In the genomic region with DNA sequence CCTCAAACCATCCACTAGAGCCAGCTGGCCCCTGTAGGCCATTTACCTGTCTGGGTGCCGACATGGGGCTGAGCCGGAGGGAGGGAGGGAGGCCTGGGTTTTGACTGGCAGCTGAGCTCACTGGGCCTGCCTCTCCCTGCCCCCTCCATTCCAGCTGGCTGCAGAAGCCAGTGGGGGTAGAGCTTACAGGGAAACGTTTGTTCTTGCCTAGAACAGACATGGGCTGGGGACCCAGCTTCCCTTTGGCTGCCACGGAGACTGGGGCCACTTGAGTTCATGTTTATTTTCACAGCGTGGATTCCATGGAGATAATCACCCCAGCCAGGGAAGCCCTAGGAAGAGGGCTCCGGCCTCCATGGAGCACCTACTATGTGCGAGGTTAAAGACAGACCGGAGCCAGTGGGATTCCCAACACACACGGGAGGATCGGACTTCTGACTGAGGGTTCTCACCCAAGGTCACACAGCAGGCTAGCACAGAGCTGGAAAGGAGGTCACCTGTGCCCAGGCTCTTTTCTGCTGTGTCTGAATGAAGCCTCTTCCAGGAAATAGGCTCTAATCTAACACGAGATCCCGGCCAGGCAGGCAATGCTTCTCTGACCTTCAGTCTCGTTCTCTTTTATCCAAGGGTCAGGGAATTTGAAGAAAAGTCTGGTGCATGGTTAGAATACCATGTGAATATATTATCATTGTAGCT, we compare ENCODE assay signal across 7 mouse cellular contexts. TPM values are rescaled to one million over a fixed set of nuclear protein-coding genes. Genes with fewer than 3 reads are reported as not detected.
DNase-seq lines count a peak whose midpoint lies in the region; ATAC-seq lines count a peak whose summit lies in the region.

No protein-coding gene starts in this region.

- 17% methylated on average over 13 of the region's 13 CpGs for WGBS in heart, embryonic 16.5 days
- 32% methylated on average over 12 of the region's 13 CpGs for WGBS in limb, embryonic 13.5 days
- WGBS in stomach, embryonic 15.5 days, result 23% methylated on average over 13 of the region's 13 CpGs

- peak overlapping the region; percentile 7; the same call in 1 of the 2 replicates for H3K4me2 ChIP-seq in heart, embryonic 16.5 days (ENCODE audit: low read depth, low read length)
- H3K4me2 ChIP-seq in limb, embryonic 13.5 days (replicated peaks), result peak overlapping the region; percentile 27
- no peak overlapping the region for H3K4me2 ChIP-seq in stomach, embryonic 15.5 days

- H3K9ac ChIP-seq in heart, embryonic 16.5 days (ENCODE audit: low read length), result no peak overlapping the region
- H3K9ac ChIP-seq in limb, embryonic 13.5 days, result no peak overlapping the region
- H3K9ac ChIP-seq in stomach, embryonic 15.5 days, result no peak overlapping the region

- intact Hi-C loops in left cerebral cortex, postnatal 36 days (cut with DNase I), result no loop called here

- no peaks in the 10 kb centered on the region for H3K9me3 ChIP-seq in heart, embryonic 16.5 days (replicated peaks; ENCODE audit: control insufficient read depth, low read length)
- H3K9me3 ChIP-seq in limb, embryonic 13.5 days, result no peaks in the 10 kb centered on the region
- no peaks in the 10 kb centered on the region for H3K9me3 ChIP-seq in stomach, embryonic 15.5 days

- H3K36me3 ChIP-seq in heart, embryonic 16.5 days (ENCODE audit: control insufficient read depth, insufficient read depth), result no peaks in the 10 kb centered on the region
- H3K36me3 ChIP-seq in limb, embryonic 13.5 days, result no peaks in the 10 kb centered on the region
- H3K36me3 ChIP-seq in stomach, embryonic 15.5 days, result no peaks in the 10 kb centered on the region

- no peak overlapping the region for H3K4me3 ChIP-seq in heart, embryonic 16.5 days (ENCODE audit: low read length)
- H3K4me3 ChIP-seq in limb, embryonic 13.5 days, result no peak overlapping the region
- no peak overlapping the region for H3K4me3 ChIP-seq in stomach, embryonic 15.5 days (replicated peaks)

- H3K27ac ChIP-seq in heart, embryonic 16.5 days (ENCODE audit: low read length), result no peak overlapping the region
- H3K27ac ChIP-seq in limb, embryonic 13.5 days, result peak overlapping the region; percentile 33; the same call in 1 of the 2 replicates
- peak overlapping the region; percentile 28; the same call in 1 of the 2 replicates for H3K27ac ChIP-seq in stomach, embryonic 15.5 days

- H3K4me1 ChIP-seq in heart, embryonic 16.5 days (ENCODE audit: control insufficient read depth, insufficient read depth, low read length), result no peaks in the 10 kb centered on the region; the same call in 1 of the 2 replicates
- peaks cover 27% of the 10 kb centered on the region for H3K4me1 ChIP-seq in limb, embryonic 13.5 days
- peaks cover 18% of the 10 kb centered on the region for H3K4me1 ChIP-seq in stomach, embryonic 15.5 days

- DNase-seq in right cerebral cortex, postnatal 14 days, result peak; percentile 13
- no peak for DNase-seq in right cerebral cortex, adult 2 months (ENCODE audit: low spot score in 2 of 2)
- no peak for DNase-seq in adipocyte (ENCODE audit: low spot score)
- no peak for DNase-seq in left cerebral cortex, postnatal 36 days (ENCODE audit: low spot score in 2 of 2)

- ATAC-seq in heart, embryonic 16.5 days (replicated peaks; ENCODE audit: extremely low read depth, insufficient read depth, low FRiP score), result peak; percentile 64
- ATAC-seq in limb, embryonic 13.5 days (ENCODE audit: low FRiP score, low read depth), result peak; percentile 79
- ATAC-seq in stomach, embryonic 15.5 days (ENCODE audit: insufficient read depth, low FRiP score, low read depth), result peak; percentile 84

- no peaks in the 10 kb centered on the region for H3K27me3 ChIP-seq in heart, embryonic 16.5 days (ENCODE audit: control insufficient read depth, insufficient read depth, low read length)
- no peaks in the 10 kb centered on the region for H3K27me3 ChIP-seq in limb, embryonic 13.5 days
- no peaks in the 10 kb centered on the region for H3K27me3 ChIP-seq in stomach, embryonic 15.5 days (replicated peaks)

RNA-seq across cellular contexts. Expression of a gene that starts 25.2 kb away (rescaled TPM):
- polyA plus RNA-seq in heart, embryonic 16.5 days (2015; fragmentation: Nextera tagmentation; extraction: Ambion mirVana), result not detected in 2 replicates
- 7.3 and 7.7 TPM in 2 replicates for polyA plus RNA-seq in limb, embryonic 13.5 days (2015; fragmentation: Nextera tagmentation; extraction: Ambion mirVana)
- 0.04 and 0.09 TPM in 2 replicates for polyA plus RNA-seq in stomach, embryonic 15.5 days (2015; fragmentation: Nextera tagmentation; extraction: Ambion mirVana)
- under 1 TPM; 0.25 to 0.34 TPM for total RNA-seq in left cerebral cortex, postnatal 36 days (2021)
